ENCODE assay signal across 27 mouse cellular contexts in the genomic region with DNA sequence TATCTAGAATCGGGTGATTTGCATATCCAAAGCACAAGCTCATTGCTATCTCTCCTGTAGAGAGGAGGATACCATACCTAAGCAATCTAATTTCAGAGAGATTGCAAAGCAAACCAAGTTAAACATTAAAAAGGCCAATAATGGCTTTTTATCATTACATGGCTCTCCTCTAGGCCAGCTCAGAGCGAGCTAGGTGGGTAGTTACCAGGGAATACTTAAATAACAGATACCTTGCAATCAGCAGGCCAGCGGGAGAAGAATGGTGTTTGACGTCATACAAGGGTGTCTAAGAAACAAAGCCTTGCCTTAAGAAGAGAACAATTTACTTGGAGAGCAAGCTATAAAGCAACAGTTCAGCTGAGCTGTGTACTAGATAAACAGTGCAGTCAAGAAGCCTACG.
"Had no signal": no experiment of that assay in that cellular context is flagged by ENCODE, and none has a peak within 500 bp of the region (broad histone marks: within the 10 kb centered on the region; RNA-seq: fewer than 3 reads in every experiment).

No protein-coding gene starts in this region.

- H3K9me3 ChIP-seq: heart, embryonic 15.5 days; hindbrain, embryonic 15.5 days; limb, embryonic 13.5 days; limb, embryonic 15.5 days had no signal

- H3K4me3 ChIP-seq: gastrocnemius, adult 2 months; heart, adult 2 months; heart, embryonic 13.5 days; heart, embryonic 15.5 days; hindbrain, embryonic 10.5 days; hindbrain, embryonic 12.5 days; hindbrain, embryonic 15.5 days; kidney, embryonic 15.5 days; limb, embryonic 13.5 days; limb, embryonic 15.5 days; liver, embryonic 12.5 days had no signal

- H3K4me1 ChIP-seq: heart, embryonic 15.5 days; hindbrain, embryonic 10.5 days; hindbrain, embryonic 12.5 days; hindbrain, embryonic 15.5 days; kidney, embryonic 15.5 days; limb, embryonic 13.5 days; limb, embryonic 15.5 days had no signal

- H3K27me3 ChIP-seq: heart, embryonic 13.5 days; heart, embryonic 15.5 days; hindbrain, embryonic 12.5 days; hindbrain, embryonic 15.5 days; kidney, embryonic 15.5 days; limb, embryonic 13.5 days; limb, embryonic 15.5 days; liver, embryonic 12.5 days had no signal

- H3K9ac ChIP-seq: heart, embryonic 13.5 days; heart, embryonic 15.5 days; hindbrain, embryonic 12.5 days; hindbrain, embryonic 15.5 days; kidney, embryonic 15.5 days; limb, embryonic 13.5 days; limb, embryonic 15.5 days; liver, embryonic 12.5 days; liver, embryonic 14.5 days had no signal

- H3K27ac ChIP-seq: gastrocnemius, adult 2 months; heart, adult 2 months; heart, embryonic 13.5 days; heart, embryonic 15.5 days; hindbrain, embryonic 10.5 days; hindbrain, embryonic 12.5 days; hindbrain, embryonic 15.5 days; kidney, embryonic 15.5 days; kidney, postnatal 0 days; limb, embryonic 13.5 days; limb, embryonic 15.5 days; liver, embryonic 12.5 days; liver, embryonic 14.5 days had no signal

- H3K36me3 ChIP-seq: heart, embryonic 13.5 days; heart, embryonic 15.5 days; hindbrain, embryonic 10.5 days; hindbrain, embryonic 12.5 days; hindbrain, embryonic 15.5 days; kidney, embryonic 15.5 days; limb, embryonic 13.5 days; limb, embryonic 15.5 days; liver, embryonic 12.5 days had no signal

- H3K4me2 ChIP-seq: heart, embryonic 11.5 days; heart, embryonic 13.5 days; heart, embryonic 15.5 days; hindbrain, embryonic 12.5 days; hindbrain, embryonic 15.5 days; kidney, embryonic 15.5 days; limb, embryonic 13.5 days; limb, embryonic 15.5 days; liver, embryonic 12.5 days had no signal

- ATAC-seq: inflammation-experienced regulatory T-cells, adult 6 months; liver, embryonic 12.5 days had no signal

- DNase-seq: gastrocnemius, adult 2 months; gastrocnemius, postnatal 10 days; gastrocnemius, postnatal 25 days; heart, adult 2 months; heart, postnatal 14 days; heart, postnatal 4 days; kidney, adult 11 months; kidney, adult 2 months; kidney, adult 9 months; kidney, postnatal 14 days; kidney, postnatal 36 days; layer of hippocampus, adult 9-11 months; layer of hippocampus, postnatal 36 days; left cerebral cortex, postnatal 4 days had no signal
